Mouse (Mus musculus): Measurements from ENCODE around the gene Ugt2b34.
"Not testable (repeated sequence)": the region's sequence is repeated elsewhere in the genome, so short reads cannot be mapped to it uniquely, and the experiment has no call there.

The Ugt2b34 gene

GRCm38 (mm10) chr5:86906758-86907157 lies at the start of gene Ugt2b34:
Ugt2b34 (minus strand) TSS chr5:86906937.
- in situ Hi-C loops (cut with MseI, MboI), result no loop called here

- in situ Hi-C loops (cut with MseI, MboI), result no loop called here
Measured at GRCm38 (mm10) chr5:86942111-86942510, 35.4 kb upstream of the Ugt2b34 start.

GRCm38 (mm10) chr5:86926426-86926825 lies 19.7 kb upstream of the Ugt2b34 start, which contains the start of gene Ugt2b1:
Ugt2b1 (minus strand) TSS chr5:86926530.
- in situ Hi-C loops (cut with MseI, MboI), result no loop called here

- in situ Hi-C loops (cut with MseI, MboI), result no loop called here
Measured at GRCm38 (mm10) chr5:86920661-86921233, 14.0 kb upstream of the Ugt2b34 start.

GRCm38 (mm10) chr5:86911357-86912099 lies 4.8 kb upstream of the Ugt2b34 start:
- in situ Hi-C loops (cut with MseI, MboI), result no loop called here

GRCm38 (mm10) chr5:86910770-86911169 lies 4.0 kb upstream of the Ugt2b34 start:
- in situ Hi-C loops (cut with MseI, MboI), result no loop called here

GRCm38 (mm10) chr5:86889933-86890332 lies 16.8 kb downstream of the Ugt2b34 start:
- in situ Hi-C loops (cut with MseI, MboI), result loop anchor here (10.0 to 25.0 kb wide), 2 partner anchors 247 to 255 kb away; partner anchors contain the start of gene Ugt2b5 (in 2 of the 2)

GRCm38 (mm10) chr5:86888420-86888819 lies 18.3 kb downstream of the Ugt2b34 start:
- in situ Hi-C loops (cut with MseI, MboI), result loop anchor here (10.0 to 25.0 kb wide), 2 partner anchors 249 to 256 kb away; partner anchors contain the start of gene Ugt2b5 (in 2 of the 2)

GRCm38 (mm10) chr5:86887081-86887480 lies 19.7 kb downstream of the Ugt2b34 start:
- in situ Hi-C loops (cut with MseI, MboI), result loop anchor here (10.0 to 25.0 kb wide), 2 partner anchors 250 to 258 kb away; partner anchors contain the start of gene Ugt2b5 (in 2 of the 2)

GRCm38 (mm10) chr5:86886620-86887019 lies 20.1 kb downstream of the Ugt2b34 start:
- in situ Hi-C loops (cut with MseI, MboI), result loop anchor here (10.0 to 25.0 kb wide), 2 partner anchors 251 to 258 kb away; partner anchors contain the start of gene Ugt2b5 (in 2 of the 2)

- in situ Hi-C loops (cut with MseI, MboI), result no loop called here
Measured at GRCm38 (mm10) chr5:86871877-86872276, 34.9 kb downstream of the Ugt2b34 start.

- in situ Hi-C loops (cut with MseI, MboI), result no loop called here
Measured at GRCm38 (mm10) chr5:86858336-86858735, 48.4 kb downstream of the Ugt2b34 start.

GRCm38 (mm10) chr5:86857682-86858081 lies 49.1 kb downstream of the Ugt2b34 start:
- in situ Hi-C loops (cut with MseI, MboI), result no loop called here

- in situ Hi-C loops (cut with MseI, MboI), result not testable (repeated sequence)
Measured at GRCm38 (mm10) chr5:86856505-86856904, 50.2 kb downstream of the Ugt2b34 start.

- in situ Hi-C loops (cut with MseI, MboI), result no loop called here
Measured at GRCm38 (mm10) chr5:86851658-86852057, 55.1 kb downstream of the Ugt2b34 start.

GRCm38 (mm10) chr5:86850104-86850503 lies 56.6 kb downstream of the Ugt2b34 start:
- in situ Hi-C loops (cut with MseI, MboI), result no loop called here

GRCm38 (mm10) chr5:86841261-86841660 lies 65.5 kb downstream of the Ugt2b34 start:
- in situ Hi-C loops (cut with MseI, MboI), result not testable (repeated sequence)

- in situ Hi-C loops (cut with MseI, MboI), result no loop called here
Measured at GRCm38 (mm10) chr5:86840207-86840606, 66.5 kb downstream of the Ugt2b34 start.

Data from mouse trophoblast stem cell (cell line).